Mouse (Mus musculus) ES-E14 (cell line): ENCODE data around the gene 1700123L14Rik. TPM values are rescaled to one million over a fixed set of nuclear protein-coding genes. Genes with fewer than 3 reads are reported as not detected.
"Not testable (repeated sequence)": the region's sequence is repeated elsewhere in the genome, so short reads cannot be mapped to it uniquely, and the experiment has no call there.

Experiments
- DNase-seq: peaks from one replicate; pipeline ENCODE4 v3.0.0-alpha.2; 2013; ENCODE audit warnings: low read depth, low spot score
- H3K27ac ChIP-seq: 2 replicates; pipeline ENCODE4 v1.5.1; 2012; ENCODE audit warnings: low read depth, mild to moderate bottlenecking, low read length, moderate library complexity, mixed read lengths; ENCODE audit not compliant: poor library complexity, insufficient read depth, severe bottlenecking
- H3K36me3 ChIP-seq: 2 replicates; pipeline ENCODE4 v1.6.1; 2012; ENCODE audit warnings: mild to moderate bottlenecking, low read length, moderate library complexity, mixed read lengths; ENCODE audit not compliant: control insufficient read depth, poor library complexity, insufficient read depth, severe bottlenecking
- H3K4me1 ChIP-seq, 2 experiments: fragments of 150-350 bp in 1 of 2; sonication (generic) in 1 of 2; 2 replicates each; pipeline ENCODE4 v1.6.1; 2012; ENCODE audit warnings: low read length in 2 of 2, mild to moderate bottlenecking in 1 of 2, mixed read lengths in 1 of 2; ENCODE audit not compliant: control insufficient read depth in 2 of 2, insufficient read depth in 2 of 2, poor library complexity in 1 of 2
- H3K4me3 ChIP-seq, 2 experiments: fragments of 150-350 bp in 1 of 2; sonication (generic) in 1 of 2; 2 replicates each; pipeline ENCODE4 v1.5.1; 2012; ENCODE audit warnings: low read length in 2 of 2, low read depth in 1 of 2, mild to moderate bottlenecking in 1 of 2, mixed read lengths in 1 of 2; ENCODE audit not compliant: insufficient read depth in 1 of 2, poor library complexity in 1 of 2, severe bottlenecking in 1 of 2
- H3K9ac ChIP-seq: 2 replicates; pipeline ENCODE4 v1.6.1; 2012; ENCODE audit warnings: low read depth, mild to moderate bottlenecking, low read length, mixed read lengths; ENCODE audit not compliant: poor library complexity, insufficient read depth, severe bottlenecking
- H3K9me3 ChIP-seq: fragments of 150-350 bp; sonication (generic); 2 replicates; pipeline ENCODE4 v1.6.1; 2012; ENCODE audit warnings: low read depth, mild to moderate bottlenecking, low read length; ENCODE audit not compliant: control insufficient read depth, insufficient read depth
- CHD2 ChIP-seq: IDR thresholded peaks from 2 replicates; pipeline ENCODE4 v1.6.1; 2014; ENCODE audit warnings: mild to moderate bottlenecking, low read depth, low read length, inconsistent platforms
- HCFC1 ChIP-seq: IDR thresholded peaks from 2 replicates; pipeline ENCODE4 v1.6.1; 2012; ENCODE audit warnings: low read length, inconsistent platforms, borderline replicate concordance; ENCODE audit not compliant: insufficient read depth
- MAFK ChIP-seq: IDR thresholded peaks from 2 replicates; pipeline ENCODE4 v1.6.1; 2014; ENCODE audit warnings: mild to moderate bottlenecking, low read depth, low read length, inconsistent platforms; ENCODE audit not compliant: insufficient read depth
- ZC3H11A ChIP-seq: IDR thresholded peaks from 2 replicates; pipeline ENCODE4 v1.6.1; 2012; ENCODE audit warnings: low read depth, mild to moderate bottlenecking, inconsistent platforms, low read length, borderline replicate concordance
- ZNF384 ChIP-seq: IDR thresholded peaks from 2 replicates; pipeline ENCODE4 v1.6.1; 2012; ENCODE audit warnings: low read depth, low read length, inconsistent platforms
- in situ Hi-C, 2 experiments: fragments of 600-800 bp; cut with MboI; formaldehyde crosslinking; loops; one replicate each; pipeline ENCODE4 v1.15.1; 2025; ENCODE audit warnings: low sequenced_read_pairs in 2 of 2, inconsistent platforms in 1 of 2; ENCODE audit not compliant: unreplicated experiment in 2 of 2
- total RNA-seq: library from RNA; depleted of rRNA; stranded (reverse); fragments of 300-350 nt; gene quantifications from 2 replicates; pipeline ENCODE4 v1.2.3, GENCODE M21; 2012; rRNA removed

Gene 1700123L14Rik
- not detected in 2 replicates for total RNA-seq

- Histone ChIP-seq H3K9ac (no peak within 1 kb of the TSS), H3K4me3 (no peak within 1 kb of the TSS), H3K36me3 (no peaks in the 10 kb centered on the region), H3K9me3 (no peaks in the 10 kb centered on the region), H3K4me1 (no peaks in the 10 kb centered on the region), H3K27ac (no peak within 1 kb of the TSS)
- DNase-seq, result no peak
- no peak for TF ChIP-seq MAFK
- TF ChIP-seq ZC3H11A, result no peak
- TF ChIP-seq HCFC1, result no peak
- TF ChIP-seq ZNF384, result no peak
- TF ChIP-seq CHD2, result no peak
- in situ Hi-C loops, result no loop called here
These were observed at the start of gene 1700123L14Rik for GRCm38 (mm10) chr6:96165818-96166379. Gene 1700123L14Rik (minus strand): TSS chr6:96166243.

- no peak overlapping the region for H3K4me3 ChIP-seq
- no peak overlapping the region for H3K27ac ChIP-seq
- no peak overlapping the region for H3K9ac ChIP-seq
- H3K4me1 ChIP-seq, result no peaks in the 10 kb centered on the region
- no peaks in the 10 kb centered on the region for H3K9me3 ChIP-seq
- no peaks in the 10 kb centered on the region for H3K36me3 ChIP-seq
- in situ Hi-C loops, result no loop called here
- no peak for DNase-seq
- TF ChIP-seq MAFK (no peak), ZC3H11A (no peak), ZNF384 (no peak), CHD2 (no peak), HCFC1 (no peak)
These were observed 39.4 kb upstream of the 1700123L14Rik start for GRCm38 (mm10) chr6:96205395-96205794.

GRCm38 (mm10) chr6:96198991-96199390 lies 32.9 kb upstream of the 1700123L14Rik start:
- H3K4me1 ChIP-seq, DNase-seq, in situ Hi-C loops, H3K9me3 ChIP-seq, H3K36me3 ChIP-seq, H3K9ac ChIP-seq, H3K4me3 ChIP-seq, H3K27ac ChIP-seq: not testable (repeated sequence)

GRCm38 (mm10) chr6:96186517-96186916 lies 20.5 kb upstream of the 1700123L14Rik start:
- Histone ChIP-seq H3K27ac (no peak overlapping the region), H3K9ac (no peak overlapping the region), H3K36me3 (no peaks in the 10 kb centered on the region), H3K4me3 (no peak overlapping the region), H3K9me3 (no peaks in the 10 kb centered on the region), H3K4me1 (no peaks in the 10 kb centered on the region)
- TF ChIP-seq MAFK (no peak), HCFC1 (no peak), ZC3H11A (no peak), ZNF384 (no peak), CHD2 (no peak)
- in situ Hi-C loops, result no loop called here
- DNase-seq, result no peak

GRCm38 (mm10) chr6:96183392-96183791 lies 17.3 kb upstream of the 1700123L14Rik start:
- Histone ChIP-seq H3K9ac (no peak overlapping the region), H3K36me3 (no peaks in the 10 kb centered on the region), H3K4me1 (no peaks in the 10 kb centered on the region), H3K9me3 (no peaks in the 10 kb centered on the region), H3K27ac (no peak overlapping the region), H3K4me3 (no peak overlapping the region)
- in situ Hi-C loops, result no loop called here
- no peak for DNase-seq
- TF ChIP-seq ZNF384, result no peak
- TF ChIP-seq ZC3H11A, result no peak
- TF ChIP-seq MAFK, result no peak
- no peak for TF ChIP-seq HCFC1
- no peak for TF ChIP-seq CHD2
